Mouse (Mus musculus): Measurements from ENCODE around the gene Atf3. TPM values are rescaled to one million over a fixed set of nuclear protein-coding genes. Genes with fewer than 3 reads are reported as not detected.

The Atf3 gene
- polyA plus RNA-seq, 1 experiment from 2014 or later, result 2.3 TPM

DNA sequence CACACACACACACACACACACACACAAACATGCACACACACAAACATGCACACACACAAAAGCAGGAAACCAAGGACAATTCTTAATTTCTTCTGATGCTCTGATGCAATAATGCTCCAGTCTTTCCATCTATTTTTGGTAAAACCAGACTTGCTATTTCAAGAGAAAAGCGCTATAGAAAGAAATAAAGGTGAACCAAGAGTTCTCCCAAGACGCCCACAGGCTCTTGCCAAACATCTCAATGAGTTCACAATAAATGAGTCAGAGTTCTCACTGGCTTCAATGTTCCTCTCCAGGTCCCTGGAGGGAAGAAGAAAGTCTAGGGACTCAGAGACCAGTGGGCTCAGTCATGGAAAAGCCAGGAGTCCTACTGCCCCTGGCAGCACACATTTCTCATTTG is 94.1 kb downstream of the Atf3 start:
- H3K9me3 ChIP-seq (ENCODE audit: control insufficient read depth, low read length), result no peaks in the 10 kb centered on the region
- no peak overlapping the region for H3K27ac ChIP-seq (replicated peaks; ENCODE audit: low read depth, low read length)
- H3K4me1 ChIP-seq (ENCODE audit: control insufficient read depth, insufficient read depth, low read length), result no peaks in the 10 kb centered on the region
- no peak overlapping the region for H3K4me3 ChIP-seq (ENCODE audit: low read depth, low read length)
- DNase-seq (ENCODE audit: low spot score) (no peak), ATAC-seq (ENCODE audit: insufficient number of reproducible peaks, low FRiP score, low TSS enrichment, low read depth) (no peak)
- no peak overlapping the region for H3K4me2 ChIP-seq (ENCODE audit: low read depth, severe bottlenecking)
- H3K27me3 ChIP-seq (ENCODE audit: control insufficient read depth, insufficient read depth, low read length), result peaks cover 6% of the 10 kb centered on the region; the same call in 1 of the 2 replicates
- no peaks in the 10 kb centered on the region for H3K36me3 ChIP-seq (ENCODE audit: control insufficient read depth, insufficient read depth, low read length)
- 91% methylated on average over 2 of the region's 2 CpGs for WGBS
- no peak overlapping the region for H3K9ac ChIP-seq (ENCODE audit: low read length)

DNA sequence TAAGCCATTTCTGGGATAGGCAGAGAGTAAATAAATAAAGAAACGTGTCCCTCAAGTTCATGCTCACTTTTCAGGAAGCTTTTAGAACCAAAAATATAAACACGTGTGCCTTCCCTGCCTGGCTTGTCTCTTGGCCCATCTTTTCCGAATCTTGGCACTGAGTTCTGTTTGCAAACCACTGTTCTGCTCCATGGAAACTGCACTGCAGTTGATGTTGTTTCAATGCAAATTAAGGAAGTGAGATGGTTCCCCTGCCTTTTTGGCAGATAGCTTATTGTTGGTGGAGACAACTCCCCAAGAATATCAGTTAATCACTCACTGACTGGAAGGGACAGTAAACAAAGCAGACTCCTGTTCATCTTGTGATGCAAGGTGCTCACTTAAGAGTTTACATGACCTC is 95.1 kb downstream of the Atf3 start:
- DNase-seq (ENCODE audit: low spot score), result no peak
- H3K27ac ChIP-seq (replicated peaks; ENCODE audit: low read depth, low read length), result no peak overlapping the region
- H3K36me3 ChIP-seq (ENCODE audit: control insufficient read depth, insufficient read depth, low read length), result no peaks in the 10 kb centered on the region
- no peak overlapping the region for H3K4me2 ChIP-seq (ENCODE audit: low read depth, severe bottlenecking)
- WGBS, result 76% methylated on average over 3 of the region's 3 CpGs
- no peaks in the 10 kb centered on the region for H3K9me3 ChIP-seq (ENCODE audit: control insufficient read depth, low read length)
- H3K4me1 ChIP-seq (ENCODE audit: control insufficient read depth, insufficient read depth, low read length), result no peaks in the 10 kb centered on the region
- H3K4me3 ChIP-seq (ENCODE audit: low read depth, low read length), result no peak overlapping the region
- peaks cover 6% of the 10 kb centered on the region; the same call in 1 of the 2 replicates for H3K27me3 ChIP-seq (ENCODE audit: control insufficient read depth, insufficient read depth, low read length)
- ATAC-seq (ENCODE audit: insufficient number of reproducible peaks, low FRiP score, low TSS enrichment, low read depth), result no peak
- H3K9ac ChIP-seq (ENCODE audit: low read length), result no peak overlapping the region

Other genes starting within 250 kb of the Atf3 start
- gene Vash2, start 238.7 kb downstream of the Atf3 start, polyA plus RNA-seq (2014; fragmentation: Nextera tagmentation; extraction: Ambion mirVana), result 76.6 and 77.7 TPM in 2 replicates
- gene Flvcr1, start 191.9 kb downstream of the Atf3 start, polyA plus RNA-seq (2014; fragmentation: Nextera tagmentation; extraction: Ambion mirVana), result 7.5 and 8.9 TPM in 2 replicates
- gene Spata45, start 181.4 kb downstream of the Atf3 start, polyA plus RNA-seq (2014; fragmentation: Nextera tagmentation; extraction: Ambion mirVana), result not detected in 2 replicates
- gene Tatdn3, start 155.1 kb downstream of the Atf3 start, polyA plus RNA-seq (2014; fragmentation: Nextera tagmentation; extraction: Ambion mirVana), result 12.4 and 13.7 TPM in 2 replicates
- gene Nsl1, start 155.0 kb downstream of the Atf3 start, polyA plus RNA-seq (2014; fragmentation: Nextera tagmentation; extraction: Ambion mirVana), result 28.6 and 35.5 TPM in 2 replicates
- 9.4 and 9.7 TPM in 2 replicates for gene Batf3, start 120.2 kb downstream of the Atf3 start, polyA plus RNA-seq (2014; fragmentation: Nextera tagmentation; extraction: Ambion mirVana)
- not detected in 2 replicates for gene Fam71a, start 53.2 kb downstream of the Atf3 start, polyA plus RNA-seq (2014; fragmentation: Nextera tagmentation; extraction: Ambion mirVana)
- gene Nenf, start 100.2 kb upstream of the Atf3 start, polyA plus RNA-seq (2014; fragmentation: Nextera tagmentation; extraction: Ambion mirVana), result 60.1 and 65.9 TPM in 2 replicates
- 26.8 and 28.4 TPM in 2 replicates for gene Tmem206, start 107.9 kb upstream of the Atf3 start, polyA plus RNA-seq (2014; fragmentation: Nextera tagmentation; extraction: Ambion mirVana)
- gene Ppp2r5a, start 185.2 kb upstream of the Atf3 start, polyA plus RNA-seq (2014; fragmentation: Nextera tagmentation; extraction: Ambion mirVana), result 17.0 and 20.3 TPM in 2 replicates